Mouse (Mus musculus) small intestine, adult 2 months (tissue): ENCODE measurements around the gene I830077J02Rik. TPM values are rescaled to one million over a fixed set of nuclear protein-coding genes. Genes with fewer than 3 reads are reported as not detected.

ENCODE experiments used
- H3K27ac ChIP-seq: fragments of 200-500 bp; 2 replicates; pipeline ENCODE4 v1.5.1; 2012; ENCODE audit warnings: low read depth, low read length, control low read depth, inconsistent platforms; ENCODE audit not compliant: insufficient read depth
- H3K27me3 ChIP-seq: fragments of 200-500 bp; 2 replicates; pipeline ENCODE4 v1.6.1; 2012; ENCODE audit warnings: mild to moderate bottlenecking, moderate library complexity, low read length, inconsistent platforms; ENCODE audit not compliant: control insufficient read depth, insufficient read depth
- H3K36me3 ChIP-seq: fragments of 200-500 bp; 2 replicates; pipeline ENCODE4 v1.6.1; 2012; ENCODE audit warnings: mild to moderate bottlenecking, low read length, control low read depth, inconsistent platforms; ENCODE audit not compliant: control insufficient read depth, insufficient read depth
- H3K4me1 ChIP-seq: fragments of 200-500 bp; 2 replicates; pipeline ENCODE4 v1.6.1; 2012; ENCODE audit warnings: low read length, inconsistent platforms, mixed read lengths; ENCODE audit not compliant: control insufficient read depth, insufficient read depth, insufficient read length
- H3K4me3 ChIP-seq: fragments of 200-500 bp; 2 replicates; pipeline ENCODE4 v1.5.1; 2012; ENCODE audit warnings: low read depth, mild to moderate bottlenecking, control low read depth, inconsistent platforms, low read length, moderate library complexity
- CTCF ChIP-seq: fragments of 200-500 bp; IDR thresholded peaks from 2 replicates; pipeline ENCODE4 v1.5.1; 2012; ENCODE audit warnings: low read depth, mild to moderate bottlenecking, control low read depth, inconsistent platforms, low read length, moderate library complexity, mixed read lengths; ENCODE audit not compliant: insufficient replicate concordance, insufficient read length; ENCODE audit errors: extremely low read depth
- POLR2A ChIP-seq: fragments of 200-500 bp; IDR thresholded peaks from 2 replicates; pipeline ENCODE4 v1.6.1; 2012; ENCODE audit warnings: low read depth, mild to moderate bottlenecking, control low read depth, inconsistent platforms, low read length, moderate library complexity
- WGBS: fragments of 180-500 bp; shearing (Covaris S2); methylation state at CpG from one replicate; pipeline ENCODE4 v1.1.7; 2018; 5-methylcytosine and 5-hydroxymethylcytosine counted together
- polyA plus RNA-seq: library from polyadenylated mRNA; depleted of rRNA; stranded (reverse); fragments of >200 nt; gene quantifications from 2 replicates; pipeline ENCODE4 v1.2.3, GENCODE M21; 2012

The I830077J02Rik gene
- polyA plus RNA-seq, 1 experiment, result 1.8 TPM

GRCm38 (mm10) chr3:105958974-105959580 is 26.6 kb upstream of the I830077J02Rik start, which contains the start of gene Wdr77:
TSS of gene Wdr77 (plus strand) at chr3:105959369.
- H3K27me3 ChIP-seq, result no peaks in the 10 kb centered on the region
- H3K36me3 ChIP-seq, result peaks cover 18% of the 10 kb centered on the region
- peak; percentile 96 for TF ChIP-seq POLR2A
- TF ChIP-seq CTCF, result no peak
- peak within 1 kb of the TSS; percentile 89 for H3K4me3 ChIP-seq
- WGBS, result under 1% methylated on average over 52 of the region's 52 CpGs
- H3K4me1 ChIP-seq, result peaks cover 7% of the 10 kb centered on the region; the same call in 1 of the 2 replicates
- H3K27ac ChIP-seq, result peak within 1 kb of the TSS; percentile 95

- Histone ChIP-seq H3K36me3 (peaks cover 19% of the 10 kb centered on the region), H3K27me3 (no peaks in the 10 kb centered on the region), H3K4me3 (peak overlapping the region; percentile 89; the same call in 1 of the 2 replicates), H3K27ac (no peak overlapping the region; the same call in 1 of the 2 replicates), H3K4me1 (peaks cover 7% of the 10 kb centered on the region; the same call in 1 of the 2 replicates)
- TF ChIP-seq POLR2A (no peak), CTCF (no peak)
- 17% methylated on average over 5 of the region's 5 CpGs for WGBS
Measured at GRCm38 (mm10) chr3:105958204-105958603, 25.7 kb upstream of the I830077J02Rik start.

- no peaks in the 10 kb centered on the region for H3K27me3 ChIP-seq
- no peak overlapping the region for H3K4me3 ChIP-seq
- 78% methylated on average over 1 of the region's 1 CpGs for WGBS
- peaks cover 20% of the 10 kb centered on the region for H3K36me3 ChIP-seq
- H3K27ac ChIP-seq, result no peak overlapping the region
- H3K4me1 ChIP-seq, result peaks cover 7% of the 10 kb centered on the region; the same call in 1 of the 2 replicates
- TF ChIP-seq POLR2A (no peak), CTCF (no peak)
Measured at GRCm38 (mm10) chr3:105957235-105957634, 24.8 kb upstream of the I830077J02Rik start.

GRCm38 (mm10) chr3:105951348-105951747 is 18.9 kb upstream of the I830077J02Rik start:
- WGBS, result 94% methylated on average over 7 of the region's 7 CpGs

GRCm38 (mm10) chr3:105936111-105936510 is 3.6 kb upstream of the I830077J02Rik start:
- Histone ChIP-seq H3K4me1 (no peaks in the 10 kb centered on the region), H3K4me3 (no peak overlapping the region), H3K36me3 (peaks cover 13% of the 10 kb centered on the region), H3K27ac (no peak overlapping the region), H3K27me3 (no peaks in the 10 kb centered on the region)
- TF ChIP-seq POLR2A, result no peak
- TF ChIP-seq CTCF, result no peak
- WGBS, result 74% methylated on average over 4 of the region's 4 CpGs

More at GRCm38 (mm10) chr3:105951348-105951747, 18.9 kb upstream of the I830077J02Rik start:
- no peaks in the 10 kb centered on the region for H3K4me1 ChIP-seq
- peaks cover 59% of the 10 kb centered on the region for H3K36me3 ChIP-seq
- TF ChIP-seq CTCF (no peak), POLR2A (no peak)
- no peak overlapping the region for H3K27ac ChIP-seq
- no peak overlapping the region for H3K4me3 ChIP-seq
- no peaks in the 10 kb centered on the region for H3K27me3 ChIP-seq

GRCm38 (mm10) chr3:105935033-105935432 is 2.6 kb upstream of the I830077J02Rik start:
- no peak overlapping the region for H3K27ac ChIP-seq
- H3K4me1 ChIP-seq, result no peaks in the 10 kb centered on the region
- H3K27me3 ChIP-seq, result no peaks in the 10 kb centered on the region
- no peak overlapping the region for H3K4me3 ChIP-seq
- TF ChIP-seq CTCF, result no peak
- no peak for TF ChIP-seq POLR2A
- peaks cover 9% of the 10 kb centered on the region; the same call in 1 of the 2 replicates for H3K36me3 ChIP-seq
- WGBS, result 41% methylated on average over 5 of the region's 5 CpGs

- H3K36me3 ChIP-seq, result peaks cover 9% of the 10 kb centered on the region; the same call in 1 of the 2 replicates
- no peak overlapping the region for H3K4me3 ChIP-seq
- H3K27ac ChIP-seq, result no peak overlapping the region
- no peaks in the 10 kb centered on the region for H3K27me3 ChIP-seq
- TF ChIP-seq POLR2A, result no peak
- 88% methylated on average over 6 of the region's 6 CpGs for WGBS
- no peaks in the 10 kb centered on the region for H3K4me1 ChIP-seq
Measured at GRCm38 (mm10) chr3:105933926-105934325, 1.5 kb upstream of the I830077J02Rik start.
